Mouse (Mus musculus): ENCODE measurements around the gene Prg4.

DNA sequence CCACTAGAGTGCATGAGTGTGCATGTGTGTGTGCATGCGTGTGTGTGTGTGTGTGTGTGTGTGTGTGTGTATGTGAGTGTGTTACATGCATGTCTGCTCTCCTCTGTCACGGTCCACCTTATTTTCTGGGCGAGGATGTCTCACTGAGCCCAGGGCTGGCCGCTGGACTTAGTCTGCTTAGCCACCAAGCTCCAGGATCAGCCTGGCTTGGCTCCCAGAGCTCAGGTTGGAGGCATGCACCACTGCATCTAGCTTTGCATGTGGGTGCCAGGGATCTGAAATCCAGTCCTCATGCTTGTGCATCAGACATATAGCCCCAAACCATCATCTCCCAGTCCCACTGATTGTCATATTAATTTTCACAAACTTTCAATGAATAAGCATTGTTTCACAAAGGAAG, 2.3 kb downstream of the Prg4 start:
- TF ChIP-seq GATA1 (IDR thresholded peaks at IDR 0.05; ENCODE audit: low read length) (no peak), TAL1 (IDR thresholded peaks at IDR 0.05; ENCODE audit: low read length) (no peak)

Measured in erythroblast, embryonic 14.5 days (primary cell).